Mouse (Mus musculus) lung, adult 2 months (tissue): ENCODE results near the gene Foxd2.

Experiments used
- CTCF ChIP-seq: fragments of 200-500 bp; IDR thresholded peaks from 2 replicates; pipeline ENCODE4 v1.5.1; 2011; ENCODE audit warnings: mild to moderate bottlenecking, low read length, control low read depth; ENCODE audit not compliant: insufficient read depth
- POLR2A ChIP-seq: fragments of 200-500 bp; IDR thresholded peaks from 2 replicates; pipeline ENCODE4 v1.6.1; 2011; ENCODE audit warnings: low read depth, mild to moderate bottlenecking, control low read depth, low read length, borderline replicate concordance; ENCODE audit errors: extremely low read depth

DNA sequence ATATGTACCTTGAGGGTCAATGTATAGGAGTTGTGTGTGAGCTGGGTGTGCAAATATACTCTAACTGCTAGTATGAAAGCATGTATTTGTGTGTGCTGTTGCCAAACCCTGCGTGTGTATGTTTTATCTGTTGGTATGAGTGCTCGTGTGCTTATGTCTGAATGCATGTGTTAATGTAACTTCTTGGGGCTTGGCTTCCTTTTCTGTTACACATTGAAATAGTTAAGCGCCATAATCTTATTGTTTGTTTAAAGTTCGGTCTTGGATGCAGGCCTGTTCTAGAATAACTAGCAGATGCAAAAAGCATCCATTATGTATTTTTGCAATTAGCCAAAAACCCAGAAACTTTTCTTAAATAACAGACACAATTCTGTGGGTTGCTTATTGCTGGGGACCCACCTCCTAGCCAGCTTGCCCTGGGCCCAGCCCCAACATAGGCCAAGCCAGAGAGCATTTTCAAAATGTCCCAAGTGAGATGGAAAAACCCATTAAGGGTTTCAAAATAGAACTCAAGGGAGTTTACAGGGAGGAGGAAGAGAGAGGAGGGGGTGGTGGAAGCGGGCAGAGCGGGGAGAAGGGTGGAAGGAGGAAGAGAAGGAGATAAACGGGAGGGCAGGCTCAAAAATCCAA, 39.3 kb upstream of the Foxd2 start:
- no peak for TF ChIP-seq CTCF
- TF ChIP-seq POLR2A: no peak
